Mouse (Mus musculus): ENCODE measurements at regions not wholly inside any gene's neighbourhood (a gene's known extent, or its start where the extent isn't known, plus 50 kb on each side); places are given as distances from the start of the nearest gene placed in this dataset.

DNA sequence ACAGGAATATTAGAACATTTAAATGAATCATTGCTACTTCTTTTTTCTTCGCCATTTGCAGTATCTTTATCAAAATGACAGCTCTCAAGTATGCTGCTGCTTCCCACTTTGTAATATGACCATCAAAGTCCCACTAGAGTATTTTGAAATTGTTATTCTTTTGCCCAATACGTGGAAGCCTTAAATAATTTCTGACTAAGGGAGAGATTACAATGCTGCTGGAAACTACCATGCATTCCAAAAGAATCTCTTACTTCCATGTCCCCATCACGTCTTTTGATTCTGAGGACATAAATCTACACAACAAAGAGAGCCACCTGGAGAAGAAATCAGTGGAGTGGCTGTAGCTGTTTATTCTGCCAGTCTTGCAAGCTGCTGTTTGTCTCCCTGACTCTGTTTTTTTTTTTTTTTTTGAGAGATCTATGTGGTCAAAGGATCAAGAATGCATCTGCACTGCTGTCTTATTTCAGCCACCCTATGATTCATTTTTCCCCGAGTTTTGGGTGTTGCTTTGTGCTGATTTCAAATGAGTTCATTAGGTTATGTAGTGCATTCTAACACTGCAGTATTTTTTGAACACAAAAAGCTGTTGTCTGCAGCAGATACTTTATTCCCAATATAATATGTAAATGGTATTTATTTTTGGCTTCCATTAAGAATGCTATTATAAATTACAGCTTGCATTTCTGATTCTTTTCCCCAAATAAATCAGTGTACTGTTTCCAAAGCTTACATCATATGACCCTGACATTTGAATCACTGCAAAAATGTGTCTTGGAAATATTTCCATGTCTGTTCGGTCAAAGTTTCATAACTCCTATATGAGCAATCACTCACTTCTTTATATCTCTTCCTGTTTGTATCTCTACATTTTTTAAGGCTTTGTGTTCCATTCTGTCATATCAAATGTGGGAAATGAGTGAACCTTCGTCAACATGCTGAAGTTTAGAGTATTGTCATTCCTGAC is 53.1 kb upstream of the Trim52 start:
- in situ Hi-C loops (cut with MboI; ENCODE audit: unreplicated experiment in 2 of 2): no loop called here

Data from v-Abl transformed pro-B cells (cell line).